Mouse (Mus musculus): ENCODE results near the gene Coil.

- TF ChIP-seq POLR2A (IDR thresholded peaks at IDR 0.05; ENCODE audit: low read depth, low read length) (no peak), CTCF (conservative IDR thresholded peaks at IDR 0.05; ENCODE audit: insufficient read depth, insufficient read length, low read depth, low read length) (no peak)
These were observed 3.1 kb upstream of the Coil start, which contains the start of gene Elobl for GRCm38 (mm10) chr11:88966881-88967361.
